8 mouse cellular contexts compared by ENCODE assay signal in the genomic region with DNA sequence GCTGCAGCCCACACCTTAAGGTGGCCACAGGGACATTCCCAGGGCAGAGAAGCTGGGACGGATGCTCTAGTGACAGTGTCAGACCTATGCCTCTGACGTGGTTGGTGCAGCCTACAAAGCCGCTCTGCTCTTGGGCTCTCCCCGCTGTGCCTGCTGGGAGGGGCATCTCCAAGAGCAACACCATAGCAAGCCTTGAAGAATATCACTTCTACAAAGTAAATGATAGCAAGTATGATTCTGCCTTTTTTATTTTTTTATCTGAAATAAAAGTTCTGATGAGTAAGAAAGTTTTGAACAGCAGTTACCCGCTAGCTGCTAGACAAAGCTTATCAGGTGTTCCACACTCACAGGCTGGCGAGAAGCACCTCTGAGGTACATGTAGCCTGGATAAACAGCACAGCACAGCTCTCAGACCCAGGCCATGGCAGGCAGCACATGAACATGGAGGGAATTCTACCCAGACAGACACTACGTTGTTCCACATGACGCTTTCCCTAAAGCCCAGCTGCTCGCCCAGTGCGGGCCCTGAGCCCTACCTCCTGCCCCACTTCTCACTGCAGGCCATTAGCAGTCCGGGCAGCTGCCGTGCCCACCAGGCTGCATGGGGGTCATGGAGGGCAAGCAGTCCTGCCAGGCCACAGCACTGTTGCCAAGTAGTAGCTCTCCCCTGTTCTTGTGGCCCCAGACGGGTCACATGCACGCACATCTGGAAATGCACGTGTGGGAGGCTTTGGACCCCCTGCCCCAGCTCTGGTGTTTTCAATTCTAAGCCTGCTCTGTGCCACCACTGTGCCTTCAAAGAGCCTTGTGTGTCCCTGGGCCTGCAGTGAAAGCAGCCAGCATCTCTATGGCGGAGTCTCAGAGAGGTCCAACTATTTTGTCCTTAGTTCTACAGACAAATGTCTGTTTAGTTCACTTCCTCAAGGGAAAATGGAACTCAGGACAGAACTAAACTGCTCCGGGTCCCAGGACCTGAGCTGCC. TPM values are rescaled to one million over a fixed set of nuclear protein-coding genes. Genes with fewer than 3 reads are reported as not detected.
DNase-seq lines count a peak whose midpoint lies in the region; ATAC-seq and TF ChIP-seq lines count a peak whose summit lies in the region.

No protein-coding gene starts in this region.

- peaks cover 49% of the 10 kb centered on the region for H3K4me1 ChIP-seq in embryonic facial prominence, embryonic 10.5 days
- 0 out of 2 replicates have a peak, but pooled peaks cover 3% of the 10 kb centered on the region for H3K4me1 ChIP-seq in hindbrain, embryonic 11.5 days (replicated peaks; ENCODE audit: control insufficient read depth, insufficient read depth, low read length)
- peaks cover 98% of the 10 kb centered on the region for H3K4me1 ChIP-seq in liver, embryonic 13.5 days (replicated peaks)

- no peak for DNase-seq in left cerebral cortex, adult 2 months (ENCODE audit: extremely low spot score in 1 of 2, low spot score in 2 of 2)
- DNase-seq in left cerebral cortex, postnatal 36 days (ENCODE audit: low spot score in 2 of 2) = no peak
- no peak for DNase-seq in embryonic facial prominence, embryonic 10.5 days (ENCODE audit: low spot score)
- DNase-seq in hindbrain, embryonic 11.5 days (ENCODE audit: low spot score) = no peak
- DNase-seq in liver, embryonic 13.5 days = peak; percentile 76
- DNase-seq in spleen, postnatal 4 days (ENCODE audit: low spot score in 2 of 2) = peak; percentile 62 to 79
- DNase-seq in adrenal gland, postnatal 14 days = no peak
- no peak for DNase-seq in ovary, postnatal 36 days (ENCODE audit: low spot score)

- ATAC-seq in hindbrain, embryonic 11.5 days (ENCODE audit: low FRiP score) = no peak
- ATAC-seq in liver, embryonic 13.5 days (ENCODE audit: low read depth) = peak; percentile 76

- no peak for TF ChIP-seq CTCF in left cerebral cortex, adult 2 months (IDR thresholded peaks at IDR 0.05)

- H3K27ac ChIP-seq in left cerebral cortex, adult 2 months = peak overlapping the region; percentile 89
- H3K27ac ChIP-seq in embryonic facial prominence, embryonic 10.5 days (replicated peaks) = peak overlapping the region; percentile 76
- peak overlapping the region; percentile 30 for H3K27ac ChIP-seq in hindbrain, embryonic 11.5 days (ENCODE audit: low read depth, low read length)
- peak overlapping the region; percentile 100 for H3K27ac ChIP-seq in liver, embryonic 13.5 days

- H3K9ac ChIP-seq in hindbrain, embryonic 11.5 days (ENCODE audit: low read depth, low read length) = no peak overlapping the region
- peak overlapping the region; percentile 97 for H3K9ac ChIP-seq in liver, embryonic 13.5 days

- intact Hi-C loops in left cerebral cortex, adult 2 months (cut with DNase I) = no loop called here
- intact Hi-C loops in left cerebral cortex, postnatal 36 days (cut with DNase I) = no loop called here

- WGBS in embryonic facial prominence, embryonic 10.5 days = 78% methylated on average over 17 of the region's 17 CpGs
- 70% methylated on average over 17 of the region's 17 CpGs for WGBS in hindbrain, embryonic 11.5 days
- 37% methylated on average over 17 of the region's 17 CpGs for WGBS in liver, embryonic 13.5 days (ENCODE audit: insufficient replicate concordance)

- no peaks in the 10 kb centered on the region for H3K27me3 ChIP-seq in embryonic facial prominence, embryonic 10.5 days (replicated peaks; ENCODE audit: low read depth, poor library complexity, severe bottlenecking)
- H3K27me3 ChIP-seq in hindbrain, embryonic 11.5 days (ENCODE audit: control insufficient read depth, insufficient read depth, low read length) = no peaks in the 10 kb centered on the region; the same call in 1 of the 2 replicates
- H3K27me3 ChIP-seq in liver, embryonic 13.5 days = no peaks in the 10 kb centered on the region

- H3K9me3 ChIP-seq in embryonic facial prominence, embryonic 10.5 days = no peaks in the 10 kb centered on the region
- no peaks in the 10 kb centered on the region for H3K9me3 ChIP-seq in hindbrain, embryonic 11.5 days (ENCODE audit: control insufficient read depth, low read length)
- H3K9me3 ChIP-seq in liver, embryonic 13.5 days (replicated peaks) = no peaks in the 10 kb centered on the region

- 0 out of 2 replicates have a peak, but pooled peaks cover 4% of the 10 kb centered on the region for H3K36me3 ChIP-seq in embryonic facial prominence, embryonic 10.5 days (replicated peaks)
- no peaks in the 10 kb centered on the region for H3K36me3 ChIP-seq in hindbrain, embryonic 11.5 days (ENCODE audit: control insufficient read depth, insufficient read depth, low read length)
- H3K36me3 ChIP-seq in liver, embryonic 13.5 days = peaks cover 63% of the 10 kb centered on the region

- H3K4me3 ChIP-seq in left cerebral cortex, adult 2 months = no peak overlapping the region
- H3K4me3 ChIP-seq in embryonic facial prominence, embryonic 10.5 days = no peak overlapping the region
- H3K4me3 ChIP-seq in hindbrain, embryonic 11.5 days (ENCODE audit: low read depth, low read length) = no peak overlapping the region
- H3K4me3 ChIP-seq in liver, embryonic 13.5 days (replicated peaks) = peak overlapping the region; percentile 76

- no peak overlapping the region for H3K4me2 ChIP-seq in hindbrain, embryonic 11.5 days (replicated peaks; ENCODE audit: low read depth, low read length)
- peak overlapping the region; percentile 89 for H3K4me2 ChIP-seq in liver, embryonic 13.5 days

RNA-seq across cellular contexts. Expression of a gene that starts 11.5 kb away (rescaled TPM):
- 10 to 100 TPM; 12.5 to 13.9 TPM for total RNA-seq in left cerebral cortex, adult 2 months (2021)
- total RNA-seq in left cerebral cortex, postnatal 36 days (2021) = 10 to 100 TPM; 13.5 to 14.0 TPM
- polyA plus RNA-seq in embryonic facial prominence, embryonic 10.5 days (2016; fragmentation: Nextera tagmentation; extraction: Ambion mirVana) = 1.7 and 2.5 TPM in 2 replicates
- polyA plus RNA-seq in hindbrain, embryonic 11.5 days (2014; fragmentation: Nextera tagmentation; extraction: Ambion mirVana) = 1.8 TPM in 2 replicates
- 18.8 and 20.2 TPM in 2 replicates for polyA plus RNA-seq in liver, embryonic 13.5 days (2015; fragmentation: Nextera tagmentation; extraction: Ambion mirVana)
- total RNA-seq in adrenal gland, postnatal 14 days (2021) = 12.1 and 14.8 TPM in 2 replicates

RNA-seq across cellular contexts. Expression of a gene that starts 16.1 kb away (rescaled TPM):
- total RNA-seq in left cerebral cortex, adult 2 months (2021) = under 1 TPM; 0.29 to 0.63 TPM
- under 1 TPM in 1 of 2 experiments, not detected in 1; 0.27 TPM for total RNA-seq in left cerebral cortex, postnatal 36 days (2021)
- polyA plus RNA-seq in embryonic facial prominence, embryonic 10.5 days (2016; fragmentation: Nextera tagmentation; extraction: Ambion mirVana) = 0.16 and 0.26 TPM in 2 replicates
- 0.11 and 0.32 TPM in 2 replicates for polyA plus RNA-seq in hindbrain, embryonic 11.5 days (2014; fragmentation: Nextera tagmentation; extraction: Ambion mirVana)
- 0.89 and 1.1 TPM in 2 replicates for polyA plus RNA-seq in liver, embryonic 13.5 days (2015; fragmentation: Nextera tagmentation; extraction: Ambion mirVana)
- 0.30 TPM in 2 replicates for total RNA-seq in adrenal gland, postnatal 14 days (2021)

RNA-seq across cellular contexts. Expression of a gene that starts 34.0 kb away (rescaled TPM):
- 1 to 10 TPM; 2.5 to 2.8 TPM for total RNA-seq in left cerebral cortex, adult 2 months (2021)
- 1 to 10 TPM; 2.9 to 3.3 TPM for total RNA-seq in left cerebral cortex, postnatal 36 days (2021)
- polyA plus RNA-seq in embryonic facial prominence, embryonic 10.5 days (2016; fragmentation: Nextera tagmentation; extraction: Ambion mirVana) = 0.33 and 0.46 TPM in 2 replicates
- 2.0 and 2.4 TPM in 2 replicates for polyA plus RNA-seq in hindbrain, embryonic 11.5 days (2014; fragmentation: Nextera tagmentation; extraction: Ambion mirVana)
- 0.17 and 0.31 TPM in 2 replicates for polyA plus RNA-seq in liver, embryonic 13.5 days (2015; fragmentation: Nextera tagmentation; extraction: Ambion mirVana)
- total RNA-seq in adrenal gland, postnatal 14 days (2021) = 4.6 and 6.3 TPM in 2 replicates

RNA-seq across cellular contexts. Expression of a gene that starts 36.6 kb away (rescaled TPM):
- not detected for total RNA-seq in left cerebral cortex, adult 2 months (2021)
- not detected for total RNA-seq in left cerebral cortex, postnatal 36 days (2021)
- not detected in 2 replicates for polyA plus RNA-seq in embryonic facial prominence, embryonic 10.5 days (2016; fragmentation: Nextera tagmentation; extraction: Ambion mirVana)
- not detected in 2 replicates for polyA plus RNA-seq in hindbrain, embryonic 11.5 days (2014; fragmentation: Nextera tagmentation; extraction: Ambion mirVana)
- not detected in 2 replicates for polyA plus RNA-seq in liver, embryonic 13.5 days (2015; fragmentation: Nextera tagmentation; extraction: Ambion mirVana)
- total RNA-seq in adrenal gland, postnatal 14 days (2021) = not detected in 2 replicates

RNA-seq across cellular contexts. Expression of a gene that starts 37.8 kb away (rescaled TPM):
- 10 to 100 TPM; 67.6 to 69.4 TPM for total RNA-seq in left cerebral cortex, adult 2 months (2021)
- 10 to 100 TPM; 65.7 to 74.4 TPM for total RNA-seq in left cerebral cortex, postnatal 36 days (2021)
- polyA plus RNA-seq in embryonic facial prominence, embryonic 10.5 days (2016; fragmentation: Nextera tagmentation; extraction: Ambion mirVana) = 116 and 122 TPM in 2 replicates
- 127 and 129 TPM in 2 replicates for polyA plus RNA-seq in hindbrain, embryonic 11.5 days (2014; fragmentation: Nextera tagmentation; extraction: Ambion mirVana)
- 68.5 and 72.3 TPM in 2 replicates for polyA plus RNA-seq in liver, embryonic 13.5 days (2015; fragmentation: Nextera tagmentation; extraction: Ambion mirVana)
- 68.3 and 74.0 TPM in 2 replicates for total RNA-seq in adrenal gland, postnatal 14 days (2021)

Comparison
In these comparisons a context has a peak if more than half of its experiments do, and no peak if none do; other contexts are left out.
1. DNase-seq: peak in liver, embryonic 13.5 days (single experiment) and spleen, postnatal 4 days (2 of 2); none in left cerebral cortex, adult 2 months (0 of 2), left cerebral cortex, postnatal 36 days (0 of 2), embryonic facial prominence, embryonic 10.5 days (single experiment), hindbrain, embryonic 11.5 days (single experiment), adrenal gland, postnatal 14 days (single experiment) and ovary, postnatal 36 days (single experiment).
2. H3K27ac ChIP-seq: peak in every context shown above with its lines; median percentile 100 in liver, embryonic 13.5 days; 89 in left cerebral cortex, adult 2 months; 76 in embryonic facial prominence, embryonic 10.5 days; 30 in hindbrain, embryonic 11.5 days.